Mouse (Mus musculus) v-Abl transformed pro-B cells (cell line): Measurements from ENCODE around the gene Sigmar1.
"Not testable (repeated sequence)": the region's sequence is repeated elsewhere in the genome, so short reads cannot be mapped to it uniquely, and the experiment has no call there.

Experiments
- in situ Hi-C, 2 experiments: fragments of 400-800 bp; cut with MboI; formaldehyde crosslinking; loops; one replicate each; pipeline ENCODE4 v1.15.1; 2025; ENCODE audit not compliant: unreplicated experiment in 2 of 2

Sigmar1 gene

DNA sequence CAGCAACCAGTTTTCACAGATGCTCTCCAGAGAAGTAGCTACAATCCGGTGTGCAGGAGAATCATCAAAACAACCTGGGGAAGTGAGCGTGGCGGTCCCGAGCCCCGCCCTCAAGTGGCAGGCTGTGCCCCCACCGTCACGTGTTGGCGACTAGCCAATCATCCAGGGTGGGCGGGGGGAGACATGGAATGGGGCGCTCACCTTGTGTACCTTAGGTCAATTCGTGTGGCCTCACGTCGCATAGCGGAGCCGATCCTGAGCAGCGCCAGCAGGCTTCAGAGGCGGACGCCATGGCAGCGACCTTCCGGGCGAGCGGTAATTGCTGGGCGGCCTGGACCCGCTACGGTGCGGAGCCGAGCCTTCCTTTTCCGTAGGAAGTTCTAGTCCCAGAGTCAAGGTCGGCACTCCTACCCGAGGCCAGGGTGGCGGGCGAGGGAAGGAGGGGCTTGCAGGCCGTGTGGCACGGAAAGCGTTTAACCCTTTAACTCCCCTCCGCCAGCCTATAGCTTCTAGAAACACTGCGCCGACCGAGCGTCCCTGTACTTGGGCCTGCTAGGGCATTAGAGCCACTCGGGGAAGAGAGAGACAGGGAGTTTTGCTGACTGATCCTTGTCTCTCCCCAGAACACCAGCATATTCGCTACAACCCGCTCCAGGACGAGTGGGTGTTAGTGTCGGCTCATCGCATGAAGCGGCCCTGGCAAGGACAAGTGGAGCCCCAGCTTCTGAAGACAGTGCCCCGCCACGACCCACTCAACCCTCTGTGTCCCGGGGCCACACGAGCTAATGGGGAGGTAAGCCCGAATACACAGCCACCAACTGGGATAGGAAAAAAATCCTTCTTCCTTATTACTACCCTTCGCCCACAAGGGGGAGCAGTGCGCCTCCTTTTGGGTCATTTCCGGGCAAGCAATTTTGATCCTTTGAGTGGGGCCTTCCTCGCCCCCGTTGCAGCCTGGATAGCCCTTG lies at the start of gene Sigmar1:
Sigmar1 (minus strand) TSS at position 820 of the 968 bp plus-strand sequence.
- in situ Hi-C loops = loop anchor here (5.0 to 10.0 kb wide), 2 partner anchors 1189 to 1207 kb away; partner anchors contain the start of gene Dnajb5 (in 1 of the 2)

DNA sequence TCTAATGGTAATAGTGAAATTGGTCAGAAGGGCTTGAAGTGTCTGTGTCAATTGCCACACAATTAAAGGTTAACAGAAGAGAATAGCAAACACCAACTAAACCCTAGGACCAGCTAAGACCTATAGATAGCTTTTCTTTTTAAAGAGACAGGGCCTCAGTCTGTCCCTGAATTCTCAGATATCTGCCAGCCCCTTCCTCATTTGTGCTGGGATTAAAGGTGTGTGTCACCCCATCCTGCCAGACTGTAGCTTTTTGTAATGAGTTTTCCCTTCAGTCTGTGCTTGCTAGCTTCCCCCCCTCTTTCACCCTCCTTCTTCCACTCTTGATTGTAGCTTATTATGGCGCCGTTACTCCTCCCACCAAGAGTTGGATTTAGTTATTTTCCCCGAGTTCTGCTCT lies 27.2 kb upstream of the Sigmar1 start:
- in situ Hi-C loops = not testable (repeated sequence)

DNA sequence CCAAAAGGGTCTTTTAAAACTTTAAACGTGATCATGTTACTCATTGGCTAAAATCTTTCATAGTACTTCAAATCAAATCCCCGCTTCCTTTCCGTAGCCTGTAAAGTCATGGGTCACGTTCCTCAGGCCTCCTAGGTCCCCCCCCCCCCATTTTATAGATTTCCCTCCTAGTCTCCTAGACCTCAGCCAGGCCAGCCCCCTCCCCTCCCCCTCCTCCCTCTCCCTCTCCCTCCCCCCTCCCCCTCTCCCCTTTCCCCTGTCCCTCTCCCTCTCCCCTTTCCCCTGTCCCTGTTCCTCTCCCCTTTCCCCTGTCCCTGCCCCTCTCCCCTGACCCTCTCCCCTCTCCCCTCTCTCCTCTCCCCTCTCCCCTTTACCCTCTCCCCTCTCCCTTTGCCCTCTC lies 26.8 kb upstream of the Sigmar1 start:
- in situ Hi-C loops = not testable (repeated sequence)

DNA sequence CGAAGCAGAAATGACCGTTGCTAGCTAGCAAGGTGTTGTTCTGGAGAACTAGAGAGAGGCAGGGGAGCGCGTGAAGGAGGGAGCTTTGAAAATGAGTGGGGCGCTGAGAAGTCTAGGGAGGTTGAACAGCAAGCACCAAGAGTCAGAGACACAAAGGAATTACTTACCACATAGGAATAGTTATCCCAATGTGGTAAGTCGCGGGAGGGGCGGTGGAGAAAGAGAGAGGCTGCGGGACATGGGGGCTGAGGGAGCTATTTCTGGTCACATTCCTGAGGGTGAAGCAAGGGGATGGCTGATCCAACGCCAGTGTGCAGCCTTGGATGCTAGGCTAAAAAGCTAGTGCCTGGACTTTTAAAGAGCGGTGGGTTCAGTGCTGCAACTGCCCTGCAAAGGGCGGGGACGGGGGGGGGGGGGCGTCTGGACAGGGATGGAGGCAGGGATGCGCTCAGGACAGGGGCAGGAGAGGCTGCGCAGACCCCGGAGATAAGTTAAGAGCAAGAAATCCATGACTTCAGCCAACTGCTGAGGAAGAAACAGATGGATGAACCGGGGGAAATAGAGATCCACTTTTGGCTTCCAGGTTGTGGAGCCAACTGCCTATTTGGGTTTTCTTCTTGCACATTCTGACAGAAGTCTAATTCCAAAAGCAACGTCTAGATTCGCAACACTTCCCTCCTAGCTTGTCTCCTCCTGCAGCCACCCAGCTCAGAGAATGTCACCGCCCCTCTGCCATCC lies 26.0 kb upstream of the Sigmar1 start:
- in situ Hi-C loops = not testable (repeated sequence)

DNA sequence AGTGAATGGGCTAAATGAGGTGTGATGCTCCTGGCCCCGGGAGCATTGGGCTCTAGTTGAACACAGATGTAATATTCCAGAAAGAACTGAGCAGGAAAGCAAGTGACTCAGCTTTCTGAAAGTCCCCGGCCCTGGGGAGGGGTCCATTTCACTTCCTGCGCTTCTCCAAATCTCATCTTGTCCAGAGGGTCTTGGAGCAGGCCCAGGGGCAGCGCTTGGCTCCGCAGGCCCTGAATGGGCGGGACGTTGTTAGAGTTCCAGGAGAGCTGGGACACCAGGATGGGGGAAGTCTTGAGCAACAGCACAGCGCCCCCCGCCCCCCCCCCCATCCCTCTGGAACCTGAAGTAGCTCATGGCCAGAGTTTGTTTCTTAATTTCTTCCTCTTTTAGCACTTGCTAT lies 25.3 kb upstream of the Sigmar1 start:
- in situ Hi-C loops = not testable (repeated sequence)

DNA sequence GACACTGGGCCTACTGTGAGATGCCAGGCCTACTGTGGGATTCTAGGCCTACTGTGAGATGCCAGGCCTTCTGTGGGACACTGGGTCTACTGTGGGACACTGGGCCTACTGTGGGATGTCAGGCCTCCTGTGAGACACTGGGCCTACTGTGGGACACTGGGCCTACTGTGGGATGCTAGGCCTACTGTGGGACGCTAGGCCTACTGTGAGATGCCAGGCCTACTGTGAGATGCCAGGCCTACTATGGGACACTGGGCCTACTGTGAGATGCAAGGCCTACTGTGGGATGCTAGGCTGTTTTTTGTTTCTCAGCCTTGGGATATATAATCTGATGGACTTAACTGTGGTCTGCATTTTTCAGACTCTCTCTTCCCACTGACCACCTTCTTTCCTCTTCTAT lies 19.9 kb upstream of the Sigmar1 start:
- in situ Hi-C loops = not testable (repeated sequence)

DNA sequence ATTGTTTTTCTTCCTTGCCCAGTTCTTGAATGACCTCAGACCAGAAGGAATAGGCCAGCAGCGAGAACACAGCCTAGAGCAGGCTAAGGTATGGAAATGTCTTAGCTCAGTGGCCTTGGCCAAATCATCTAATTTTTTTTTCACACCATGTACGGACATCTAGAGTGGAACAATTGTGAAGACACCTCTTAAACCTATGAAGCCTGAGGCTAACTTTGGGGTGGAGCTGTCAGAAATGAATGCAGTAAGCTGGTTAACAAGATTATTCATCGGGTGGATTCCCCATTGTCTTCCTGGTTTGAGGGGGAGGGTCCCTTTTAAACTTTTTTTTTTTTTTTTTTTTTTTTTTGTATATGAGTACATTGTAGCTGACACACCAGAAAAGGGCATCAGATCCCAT lies 18.5 kb upstream of the Sigmar1 start:
- in situ Hi-C loops = not testable (repeated sequence)

DNA sequence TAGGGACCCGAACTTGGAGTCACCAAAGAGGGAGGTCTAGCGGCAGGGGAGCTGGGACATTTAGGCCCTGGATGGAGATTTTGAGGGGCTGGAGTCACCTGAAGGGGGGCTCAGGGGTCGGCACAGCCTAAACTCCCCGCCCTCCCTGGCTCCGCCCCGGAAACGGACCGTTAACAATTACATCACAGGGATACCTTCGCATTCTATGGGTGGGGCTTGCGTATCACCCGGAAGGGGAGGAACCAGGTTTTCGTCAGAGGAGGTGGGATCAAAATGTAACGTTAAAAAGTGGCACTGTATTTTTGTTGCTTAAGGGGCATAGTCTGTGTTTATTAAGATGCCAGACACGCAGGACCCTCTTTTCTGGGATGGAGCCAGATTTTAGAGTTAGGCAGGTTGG lies 18.0 kb upstream of the Sigmar1 start, which contains the start of gene Ccl27a:
Ccl27a (minus strand) TSS at position 246 of the 400 bp plus-strand sequence.
- in situ Hi-C loops = not testable (repeated sequence)

DNA sequence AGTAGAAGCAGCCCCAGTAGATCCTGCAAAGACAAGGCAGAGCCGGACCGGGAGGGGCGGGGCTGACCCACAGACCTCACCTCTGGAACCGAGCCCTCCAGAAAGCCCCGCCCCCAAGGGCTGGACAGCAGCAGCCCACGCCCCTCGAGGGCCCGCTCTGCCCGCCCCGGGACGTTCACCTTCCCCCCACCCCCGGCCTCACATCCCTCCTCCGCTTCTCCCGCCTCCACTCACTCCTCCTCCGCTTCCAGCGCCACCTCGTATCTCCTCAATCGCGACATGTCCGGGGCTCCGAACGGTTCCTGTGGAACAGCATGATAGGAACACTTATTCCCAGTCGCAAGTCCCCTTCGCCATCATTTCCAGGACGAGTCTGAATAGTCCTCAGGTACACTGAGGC lies 17.5 kb upstream of the Sigmar1 start:
- in situ Hi-C loops = not testable (repeated sequence)

DNA sequence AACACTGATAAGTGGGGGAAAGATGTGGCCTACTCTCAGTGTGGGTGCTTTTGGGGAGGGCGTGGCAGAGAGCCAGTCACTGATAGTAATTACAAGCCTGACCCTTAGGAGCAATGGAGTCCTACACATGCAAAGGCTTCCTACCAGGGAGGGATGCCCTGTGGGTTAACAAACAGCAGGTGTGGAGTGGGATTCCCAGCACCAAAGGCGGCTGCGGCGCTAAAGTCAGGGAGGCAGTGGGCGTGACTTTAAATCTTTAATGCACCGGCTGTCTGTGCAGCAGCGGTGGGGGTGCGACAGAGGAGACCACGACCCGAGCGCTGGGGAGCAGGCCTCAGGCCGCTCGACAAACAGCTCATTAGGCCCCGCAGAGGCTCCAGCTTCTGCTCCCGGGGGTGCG lies 17.0 kb upstream of the Sigmar1 start:
- in situ Hi-C loops = not testable (repeated sequence)

DNA sequence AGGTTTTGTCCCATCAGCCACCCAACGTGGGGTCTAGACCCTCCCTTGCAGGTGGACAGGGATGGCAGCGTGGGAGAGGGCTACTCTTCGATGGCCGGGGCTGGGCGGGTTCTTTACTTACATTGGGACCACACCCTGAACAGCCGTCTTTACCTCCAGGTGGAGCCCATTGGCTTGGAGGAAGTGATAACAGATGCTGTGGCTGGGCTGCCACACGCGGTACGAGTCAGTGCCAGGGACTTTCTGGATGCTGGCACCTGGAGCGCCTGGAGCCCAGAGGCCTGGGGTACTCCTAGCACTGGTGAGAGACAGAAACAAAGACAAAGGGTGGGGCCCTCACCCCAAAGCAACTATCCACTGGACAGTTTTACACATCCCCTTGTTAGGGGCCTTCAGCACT lies 11.3 kb upstream of the Sigmar1 start:
- in situ Hi-C loops = not testable (repeated sequence)

DNA sequence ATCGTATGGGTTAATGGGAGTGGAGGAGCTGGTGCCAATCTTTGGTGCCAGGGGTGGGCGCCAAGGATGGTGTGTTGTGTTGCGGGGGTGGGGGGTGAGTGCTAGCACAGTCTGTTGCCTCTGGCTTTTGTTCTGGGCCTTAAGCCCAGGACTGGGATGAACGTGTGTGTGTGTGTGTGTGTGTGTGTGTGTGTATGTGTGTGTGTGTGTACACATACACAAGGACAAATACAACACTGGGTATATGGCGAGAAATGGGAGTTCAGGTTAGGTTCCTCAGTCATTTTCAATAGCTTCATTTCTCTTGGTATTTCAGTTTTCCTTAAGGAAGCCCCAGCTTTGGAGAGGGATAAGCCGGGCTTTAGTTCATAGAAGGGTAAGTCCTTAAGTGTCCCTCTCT lies 7.2 kb upstream of the Sigmar1 start:
- in situ Hi-C loops = not testable (repeated sequence)

DNA sequence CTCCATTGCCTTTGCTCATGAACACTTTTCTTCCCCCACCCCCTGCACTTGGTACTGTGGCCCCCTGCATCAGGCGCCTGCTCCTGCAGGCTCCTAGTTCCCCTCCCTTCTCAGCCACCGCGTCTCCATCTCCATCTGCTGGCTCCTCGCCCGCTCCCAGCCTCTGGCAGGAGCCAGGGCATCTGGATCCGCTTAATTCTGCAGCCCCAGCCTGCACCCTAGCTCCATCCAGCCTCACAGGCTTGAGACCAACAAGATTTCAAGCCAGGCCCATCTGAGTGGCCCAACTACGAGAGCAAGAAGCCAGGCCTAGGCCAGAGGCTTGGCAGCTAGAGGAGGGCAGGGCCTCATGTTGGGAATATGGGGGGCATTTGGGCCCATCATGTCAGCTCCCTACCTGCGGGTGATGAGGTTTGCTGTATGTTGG lies 6.7 kb upstream of the Sigmar1 start:
- in situ Hi-C loops = not testable (repeated sequence)

DNA sequence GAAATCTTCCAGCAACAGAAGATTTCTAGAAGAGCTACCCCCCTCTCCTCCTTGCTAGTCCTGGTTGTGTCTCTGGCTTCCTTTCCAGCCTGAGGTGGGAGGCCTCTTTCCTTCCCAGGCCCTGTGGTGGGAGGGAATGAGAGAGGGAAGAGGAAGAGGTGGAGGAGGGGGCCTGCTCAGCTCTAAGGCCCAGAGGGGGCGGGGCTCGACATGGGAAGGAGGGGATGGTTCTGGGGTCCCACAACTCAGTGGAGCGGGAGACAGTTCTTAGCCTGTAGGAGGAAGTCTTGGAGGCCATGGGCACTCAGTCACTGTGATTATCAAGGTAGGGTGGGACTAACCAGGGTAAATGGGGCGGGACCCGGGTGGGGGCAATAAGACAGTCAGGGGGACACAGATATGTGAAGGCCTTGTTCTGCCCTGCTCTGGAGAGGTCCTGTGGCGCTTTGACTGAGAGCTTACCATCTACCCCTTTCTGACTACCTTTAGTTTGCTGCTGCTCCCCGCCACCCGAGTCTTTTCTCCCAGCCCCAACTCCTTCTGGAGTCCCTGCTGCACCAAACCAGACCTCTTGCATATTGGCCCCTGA lies 6.2 kb upstream of the Sigmar1 start:
- in situ Hi-C loops = no loop called here

DNA sequence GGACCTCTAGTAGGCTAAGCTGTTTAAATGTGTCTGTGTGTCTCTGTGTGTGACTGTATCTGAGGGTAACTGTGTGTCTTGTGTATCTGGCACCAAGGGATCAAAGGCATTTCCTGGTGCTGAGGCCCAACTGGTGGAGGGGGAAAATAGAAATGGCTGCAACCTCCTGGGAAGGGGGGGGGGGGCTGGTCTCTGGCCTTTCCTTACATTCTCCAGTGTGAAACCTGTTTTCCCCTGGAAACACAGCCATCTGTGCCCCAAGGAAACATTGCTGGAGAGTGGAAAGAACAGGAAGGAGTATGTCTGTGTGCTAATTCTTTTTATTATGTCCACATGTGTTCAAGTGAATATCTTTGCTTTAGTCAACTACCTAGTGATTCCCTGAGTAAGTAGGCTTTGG lies 5.7 kb upstream of the Sigmar1 start:
- in situ Hi-C loops = no loop called here

DNA sequence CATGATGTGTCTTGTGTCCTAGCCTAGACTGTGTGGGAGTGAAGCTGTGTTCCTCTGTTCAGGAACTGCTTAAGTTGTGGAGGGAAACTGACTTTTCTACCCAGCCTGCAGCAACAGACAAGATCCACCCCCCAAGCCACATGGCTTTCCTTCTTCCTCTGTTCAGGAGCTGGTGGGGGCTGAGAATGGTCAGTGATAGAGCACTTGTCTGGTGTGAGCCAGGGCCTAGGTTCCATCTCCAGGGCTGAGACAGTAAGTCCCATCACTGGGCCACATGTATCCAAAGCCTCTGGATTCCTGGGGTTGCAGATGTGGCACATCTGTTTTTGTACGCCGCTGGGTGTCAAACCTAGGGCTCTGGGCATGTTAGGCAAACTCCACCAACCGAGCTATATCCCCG lies 5.0 kb upstream of the Sigmar1 start:
- in situ Hi-C loops = no loop called here

DNA sequence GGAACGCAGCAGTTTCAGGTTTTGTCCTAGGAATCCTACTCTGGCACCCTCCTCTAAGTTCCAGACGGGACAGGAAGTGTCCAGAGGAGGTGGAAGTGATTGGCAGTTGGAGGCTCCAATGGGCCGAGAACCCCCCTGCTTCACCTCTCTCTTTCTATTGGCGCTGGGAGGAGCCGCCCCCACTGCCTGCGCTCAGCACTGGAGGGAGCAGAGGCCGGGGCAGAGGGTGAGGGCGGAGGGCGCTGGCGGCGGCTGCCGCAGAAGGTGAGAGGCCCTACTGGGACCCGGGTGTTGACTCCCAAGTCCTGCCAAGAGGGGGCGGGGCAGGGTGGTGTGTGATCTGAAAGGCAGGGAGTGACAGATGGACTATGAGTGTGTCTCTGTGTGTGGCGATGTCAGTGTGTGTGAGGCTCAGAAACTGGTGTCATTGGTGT lies 4.3 kb upstream of the Sigmar1 start:
- in situ Hi-C loops = no loop called here

DNA sequence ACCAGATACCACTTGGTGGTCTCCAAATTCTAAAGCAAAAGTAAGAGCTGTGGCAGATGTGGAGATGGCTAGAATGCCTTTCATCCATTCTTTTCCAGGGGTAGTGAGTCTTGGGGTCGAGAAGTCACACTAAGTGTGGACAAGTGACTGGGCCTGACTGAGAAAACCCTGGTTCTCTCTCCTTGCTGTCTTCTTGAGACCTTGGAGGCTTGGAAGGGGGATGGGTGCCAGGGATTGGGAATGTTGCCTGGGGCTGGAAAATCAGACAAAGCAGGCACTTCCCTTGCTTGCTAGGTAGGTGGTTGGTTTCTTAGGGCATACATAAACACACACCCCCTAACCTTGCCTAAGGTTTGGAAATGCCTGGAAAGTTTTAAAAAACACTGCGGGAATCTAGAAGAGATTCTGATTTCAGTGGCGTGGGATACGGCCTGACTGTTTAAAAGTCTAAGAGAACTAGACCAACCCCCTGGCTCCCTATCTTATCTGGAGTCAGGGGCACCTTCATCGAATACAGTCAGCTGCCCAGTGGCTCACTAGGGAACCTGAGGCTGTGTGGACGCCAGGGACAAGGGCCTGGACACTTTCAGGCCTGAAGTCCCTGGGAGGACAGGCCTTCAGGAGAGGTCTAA lies 3.8 kb upstream of the Sigmar1 start:
- in situ Hi-C loops = loop anchor here (5.0 to 10.0 kb wide), 2 partner anchors 1185 to 1203 kb away; partner anchors contain the start of gene Dnajb5 (in 1 of the 2)

DNA sequence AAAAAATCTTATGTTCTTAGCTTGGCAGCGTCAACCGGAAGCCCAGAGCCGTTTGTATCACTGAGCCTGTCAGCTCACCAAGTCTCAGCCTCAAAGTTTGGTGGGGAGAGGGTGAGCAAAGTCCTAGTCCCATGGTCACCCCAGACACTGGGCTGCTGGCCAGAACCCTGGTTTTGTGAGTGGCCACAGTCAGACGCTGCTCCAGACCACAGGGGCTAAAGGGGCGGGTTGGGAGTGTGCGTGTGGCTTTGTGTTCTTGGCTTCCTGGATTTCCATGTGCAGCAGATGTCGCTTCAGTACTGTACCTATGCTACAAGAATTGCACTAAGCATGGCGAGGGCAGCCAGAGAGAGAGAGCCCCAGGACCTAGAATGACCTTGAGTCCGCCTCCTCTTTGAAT lies 3.2 kb upstream of the Sigmar1 start:
- in situ Hi-C loops = loop anchor here (5.0 to 10.0 kb wide), 2 partner anchors 1186 to 1203 kb away; partner anchors contain the start of gene Dnajb5 (in 1 of the 2)

DNA sequence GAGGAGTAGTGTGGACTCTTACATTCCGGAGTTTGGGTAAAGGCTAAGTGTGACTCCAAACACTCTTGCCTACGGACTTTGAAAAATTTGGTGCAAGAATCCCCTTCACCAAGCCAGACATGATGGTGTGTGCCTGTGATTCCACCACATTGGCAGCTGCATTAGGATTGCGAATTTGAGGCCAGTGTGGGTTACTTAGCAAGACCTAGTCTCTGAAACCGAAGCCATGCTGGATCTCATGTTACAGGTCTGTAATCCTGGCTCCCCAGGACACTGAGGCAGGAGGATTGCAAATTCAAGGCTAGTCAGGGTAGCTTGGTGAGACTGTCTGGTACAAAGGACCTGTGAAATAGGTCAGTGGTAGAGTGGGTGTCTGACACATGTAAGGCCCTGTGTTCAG lies 2.7 kb upstream of the Sigmar1 start:
- in situ Hi-C loops = loop anchor here (5.0 to 10.0 kb wide), 2 partner anchors 1186 to 1204 kb away; partner anchors contain the start of gene Dnajb5 (in 1 of the 2)
